In the genomic region with DNA sequence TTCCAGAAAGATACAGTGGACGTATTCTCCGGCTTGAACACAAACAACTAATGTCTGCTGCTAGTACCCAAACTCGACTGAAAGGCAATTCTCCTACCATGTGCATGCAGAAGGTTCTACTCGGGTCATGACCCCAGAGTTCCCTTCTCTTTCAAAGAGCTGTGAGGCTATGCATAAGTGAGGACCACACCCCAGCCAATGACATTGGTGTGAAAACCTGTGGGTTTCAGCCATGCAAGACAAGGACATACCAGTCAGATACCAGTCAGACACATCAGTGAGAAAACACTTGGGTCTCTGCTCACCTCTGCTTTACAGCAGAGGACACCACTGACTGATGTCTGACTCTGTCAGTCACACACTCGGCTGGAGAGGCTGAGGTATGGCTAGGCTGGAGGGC, we compare ENCODE assay signal across 25 mouse cellular contexts.
"Had no signal": no experiment of that assay in that cellular context is flagged by ENCODE, and none has a peak within 500 bp of the region (broad histone marks: within the 10 kb centered on the region; RNA-seq: fewer than 3 reads in every experiment).

No protein-coding gene starts in this region.

- H3K4me2 ChIP-seq: heart, embryonic 11.5 days; heart, embryonic 13.5 days; heart, embryonic 15.5 days; hindbrain, embryonic 13.5 days; hindbrain, embryonic 15.5 days; limb, embryonic 13.5 days; limb, embryonic 15.5 days; liver, embryonic 11.5 days; liver, embryonic 13.5 days had no signal

- H3K9ac ChIP-seq: heart, embryonic 13.5 days; heart, embryonic 15.5 days; hindbrain, embryonic 13.5 days; hindbrain, embryonic 15.5 days; limb, embryonic 13.5 days; limb, embryonic 15.5 days; liver, embryonic 13.5 days had no signal

- H3K27me3 ChIP-seq: heart, embryonic 13.5 days; heart, embryonic 15.5 days; hindbrain, embryonic 13.5 days; hindbrain, embryonic 15.5 days; limb, embryonic 13.5 days; limb, embryonic 15.5 days; liver, embryonic 13.5 days had no signal

- H3K4me3 ChIP-seq: heart, adult 2 months; heart, embryonic 13.5 days; heart, embryonic 15.5 days; hindbrain, embryonic 13.5 days; hindbrain, embryonic 15.5 days; limb, embryonic 13.5 days; limb, embryonic 15.5 days; liver, embryonic 13.5 days had no signal

- H3K36me3 ChIP-seq: heart, embryonic 13.5 days; heart, embryonic 15.5 days; hindbrain, embryonic 13.5 days; hindbrain, embryonic 15.5 days; limb, embryonic 13.5 days; limb, embryonic 15.5 days; liver, embryonic 13.5 days had no signal

- H3K4me1 ChIP-seq: heart, embryonic 13.5 days; limb, embryonic 15.5 days had no signal

- ATAC-seq: hindbrain, postnatal 0 days; intestine, embryonic 16.5 days had no signal

- DNase-seq: gastrocnemius, postnatal 14 days; gastrocnemius, postnatal 36 days; heart, adult 11 months; heart, adult 2 months; heart, postnatal 14 days; heart, postnatal 36 days; kidney, adult 18-20 months; kidney, adult 8-10 months; kidney, postnatal 10 days; kidney, postnatal 25 days; kidney, postnatal 4 days; layer of hippocampus, adult 9-11 months; layer of hippocampus, postnatal 36 days; left cerebral cortex, postnatal 4 days; liver, embryonic 13.5 days had no signal

- H3K9me3 ChIP-seq: heart, embryonic 13.5 days; heart, embryonic 15.5 days; hindbrain, embryonic 13.5 days; hindbrain, embryonic 15.5 days; limb, embryonic 13.5 days; limb, embryonic 15.5 days; liver, embryonic 13.5 days had no signal

- H3K27ac ChIP-seq: heart, adult 2 months; heart, embryonic 13.5 days; heart, embryonic 15.5 days; hindbrain, embryonic 13.5 days; hindbrain, embryonic 15.5 days; hindbrain, postnatal 0 days; limb, embryonic 13.5 days; limb, embryonic 15.5 days; liver, embryonic 13.5 days had no signal
